Mouse (Mus musculus) stomach, postnatal 0 days (tissue): Measurements from ENCODE around the gene Vcp.
A peak's percentile ranks its signal among the peaks of the same experiment; 100 is the strongest.

Source experiments
- CTCF ChIP-seq: IDR thresholded peaks from 2 replicates; pipeline ENCODE4 v1.5.1; 2016; ENCODE audit warnings: antibody characterized with exemption, low read depth, mild to moderate bottlenecking, moderate library complexity
- EP300 ChIP-seq: optimal IDR thresholded peaks from 2 replicates; pipeline ENCODE3; 2016; ENCODE audit warnings: antibody characterized with exemption

DNA sequence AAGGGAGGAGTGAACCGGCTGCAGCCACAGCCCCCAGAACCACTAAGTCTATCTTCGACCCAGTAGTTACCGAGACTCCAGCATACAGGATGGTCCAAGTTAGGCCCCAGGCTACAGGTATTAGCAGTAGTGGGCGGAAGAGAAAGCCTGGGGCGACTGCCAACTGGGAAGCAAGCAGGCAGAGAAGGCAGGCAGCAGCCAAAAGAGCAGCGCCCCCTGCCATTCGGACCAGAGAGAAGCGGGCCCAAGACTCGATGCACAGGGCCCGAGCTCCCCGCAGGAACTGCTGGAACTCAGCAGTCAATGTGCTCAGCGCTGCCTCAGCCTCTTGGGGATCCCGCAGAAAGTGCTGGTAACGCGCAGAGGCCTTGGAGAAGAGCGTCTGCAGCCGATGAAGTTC is 21.0 kb upstream of the Vcp start:
- TF ChIP-seq CTCF (peak; percentile 11; the same call in 1 of the 2 replicates), EP300 (no peak)
